Mouse (Mus musculus) embryonic facial prominence, embryonic 10.5 days (tissue): ENCODE data around the gene Axdnd1. TPM values are rescaled to one million over a fixed set of nuclear protein-coding genes. Genes with fewer than 3 reads are reported as not detected.
"Not testable (repeated sequence)": the region's sequence is repeated elsewhere in the genome, so short reads cannot be mapped to it uniquely, and the experiment has no call there.

Experiments
- DNase-seq: peaks from one replicate; pipeline ENCODE4 v3.0.0-alpha.2; 2017; ENCODE audit warnings: low spot score
- H3K27ac ChIP-seq: fragments of 300-500 bp; sonication (generic); replicated peaks from 2 replicates; pipeline ENCODE4 v1.5.1; 2016; ENCODE audit warnings: mild to moderate bottlenecking
- H3K27me3 ChIP-seq: fragments of 300-500 bp; sonication (generic); replicated peaks from 2 replicates; pipeline ENCODE4 v1.6.1; 2016; ENCODE audit warnings: low read depth, mild to moderate bottlenecking; ENCODE audit not compliant: poor library complexity, severe bottlenecking
- H3K36me3 ChIP-seq: fragments of 300-500 bp; sonication (generic); replicated peaks from 2 replicates; pipeline ENCODE4 v1.6.1; 2016; ENCODE audit warnings: mild to moderate bottlenecking, moderate library complexity
- H3K4me1 ChIP-seq: fragments of 300-500 bp; sonication (generic); 2 replicates; pipeline ENCODE4 v1.6.1; 2016
- H3K4me3 ChIP-seq: fragments of 300-500 bp; sonication (generic); 2 replicates; pipeline ENCODE4 v1.5.1; 2016; ENCODE audit warnings: mild to moderate bottlenecking, moderate library complexity
- H3K9me3 ChIP-seq: fragments of 300-500 bp; sonication (generic); 2 replicates; pipeline ENCODE4 v1.6.1; 2016; ENCODE audit warnings: mild to moderate bottlenecking
- WGBS: fragments of 180-500 bp; shearing (Covaris S2); methylation state at CpG from one replicate; pipeline ENCODE4 v1.1.7; 2016; 5-methylcytosine and 5-hydroxymethylcytosine counted together
- polyA plus RNA-seq: library from polyadenylated mRNA; unstranded; fragments of >200 nt; fragmentation: Nextera tagmentation; extraction: Ambion mirVana; gene quantifications from 2 replicates; pipeline ENCODE4 v1.2.1, GENCODE M21; 2016

The Axdnd1 gene
- polyA plus RNA-seq, 1 experiment from 2014 or later = 0.30 TPM

DNA sequence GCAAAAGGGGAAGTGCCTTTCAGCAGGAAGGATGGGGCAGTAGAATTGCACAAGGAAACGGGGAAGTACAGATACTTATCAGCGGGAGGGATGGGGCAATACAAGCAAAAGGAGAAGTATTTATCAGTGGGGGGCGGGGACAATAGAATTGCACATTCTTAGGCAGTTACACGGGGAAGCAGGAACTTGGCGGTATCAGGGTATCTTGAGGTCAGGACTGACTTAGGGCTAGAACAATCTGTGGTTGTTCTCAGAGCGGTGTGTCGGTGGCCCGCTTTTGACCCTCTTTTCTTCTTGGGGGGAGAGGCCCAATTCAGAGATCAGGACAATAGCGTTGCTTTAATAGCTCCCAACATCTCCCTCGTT, 131.8 kb downstream of the Axdnd1 start:
- not testable (repeated sequence) for H3K36me3 ChIP-seq, H3K4me3 ChIP-seq, H3K4me1 ChIP-seq, DNase-seq, H3K27me3 ChIP-seq, H3K9me3 ChIP-seq, H3K27ac ChIP-seq
- WGBS = 69% methylated on average over 10 of the region's 10 CpGs

DNA sequence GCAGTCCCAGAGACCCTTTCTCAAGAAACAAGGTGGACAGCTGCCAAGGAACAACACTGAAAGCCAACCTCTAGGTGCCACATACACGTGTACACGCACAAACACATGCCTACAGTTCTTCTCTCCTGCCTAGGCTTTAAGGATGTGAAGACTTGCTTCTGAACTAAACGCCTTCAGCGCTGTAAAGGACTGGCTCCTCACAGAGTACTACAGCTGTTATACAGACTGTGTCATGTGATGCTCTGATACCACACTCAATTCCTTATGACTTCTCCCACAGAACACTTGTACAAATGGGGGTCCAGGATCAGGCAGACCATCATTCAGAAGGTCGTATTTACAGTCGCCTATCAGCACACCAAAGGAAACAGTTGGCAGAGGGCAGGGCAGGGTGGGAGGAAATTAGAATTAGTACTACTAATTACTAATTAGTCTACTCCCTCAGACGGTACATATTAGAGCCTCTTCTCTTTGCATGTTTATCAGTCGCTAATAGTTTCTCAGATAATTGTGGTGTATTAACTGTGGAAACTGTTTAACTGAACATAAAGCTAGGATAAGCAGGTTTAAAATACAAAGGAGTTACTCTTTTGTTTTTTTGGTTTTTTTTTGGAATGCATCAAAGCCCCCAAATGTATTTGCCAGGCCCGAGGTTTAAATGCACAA, 132.3 kb downstream of the Axdnd1 start:
- Histone ChIP-seq H3K4me1 (no peaks in the 10 kb centered on the region), H3K27ac (no peak overlapping the region), H3K27me3 (no peaks in the 10 kb centered on the region), H3K9me3 (no peaks in the 10 kb centered on the region), H3K4me3 (no peak overlapping the region), H3K36me3 (no peaks in the 10 kb centered on the region)
- no peak for DNase-seq
- 82% methylated on average over 9 of the region's 9 CpGs for WGBS

DNA sequence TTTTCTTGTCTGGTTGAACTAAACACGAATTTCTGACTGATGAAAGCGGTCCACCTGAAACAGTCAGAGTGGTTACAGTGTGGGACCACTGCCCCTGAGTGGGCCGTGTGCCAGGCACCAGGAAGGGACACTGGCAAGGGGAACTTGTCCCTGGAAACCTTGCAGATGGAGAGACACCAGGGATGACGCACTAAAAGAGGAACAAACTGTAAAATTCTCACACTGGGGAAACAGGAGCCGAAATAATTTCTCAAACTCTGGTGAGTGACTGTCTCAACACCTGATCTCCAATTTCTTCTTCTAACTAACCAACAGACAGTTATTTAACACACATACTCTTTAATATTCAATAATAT, 135.4 kb downstream of the Axdnd1 start:
- no peaks in the 10 kb centered on the region for H3K27me3 ChIP-seq
- no peaks in the 10 kb centered on the region for H3K4me1 ChIP-seq
- 86% methylated on average over 5 of the region's 5 CpGs for WGBS
- H3K27ac ChIP-seq = no peak overlapping the region
- no peak overlapping the region for H3K4me3 ChIP-seq
- no peak for DNase-seq
- H3K9me3 ChIP-seq = no peaks in the 10 kb centered on the region
- no peaks in the 10 kb centered on the region for H3K36me3 ChIP-seq

DNA sequence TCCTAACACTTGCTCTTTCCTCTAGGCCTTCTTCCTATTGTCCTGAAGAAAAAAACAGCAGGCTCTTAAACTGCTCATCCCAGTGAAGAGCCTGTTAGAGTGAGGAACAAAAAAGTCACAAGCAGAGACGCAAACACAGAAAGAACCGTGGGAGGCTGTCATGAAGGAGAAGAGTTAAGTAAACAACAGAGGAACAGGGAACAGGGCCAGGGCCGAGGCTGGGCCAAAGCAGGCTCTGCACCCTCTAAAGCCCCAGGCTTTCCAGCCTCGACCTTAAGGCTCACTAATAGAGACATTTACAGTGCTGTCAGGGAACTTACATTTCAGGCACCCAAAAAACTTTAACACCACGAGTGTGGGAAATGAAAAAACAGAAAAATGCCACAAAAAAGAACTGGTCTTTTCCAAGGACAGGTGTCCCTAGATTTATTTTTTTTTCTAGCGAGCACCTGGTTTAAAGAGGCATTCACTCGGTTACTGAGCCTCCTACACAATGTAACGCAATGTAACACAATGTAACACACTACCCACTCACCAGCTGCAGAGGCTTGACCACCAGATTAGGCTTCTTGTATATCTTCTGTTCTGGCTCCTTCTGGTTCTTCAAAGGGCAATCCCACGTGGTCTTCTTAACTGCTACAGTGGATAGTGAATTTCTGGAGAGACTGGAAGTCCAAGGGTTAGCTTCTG, 136.0 kb downstream of the Axdnd1 start:
- H3K27ac ChIP-seq = no peak overlapping the region
- H3K27me3 ChIP-seq = no peaks in the 10 kb centered on the region
- H3K9me3 ChIP-seq = no peaks in the 10 kb centered on the region
- no peak overlapping the region for H3K4me3 ChIP-seq
- WGBS = 47% methylated on average over 9 of the region's 9 CpGs
- no peaks in the 10 kb centered on the region for H3K4me1 ChIP-seq
- DNase-seq = no peak
- H3K36me3 ChIP-seq = no peaks in the 10 kb centered on the region

DNA sequence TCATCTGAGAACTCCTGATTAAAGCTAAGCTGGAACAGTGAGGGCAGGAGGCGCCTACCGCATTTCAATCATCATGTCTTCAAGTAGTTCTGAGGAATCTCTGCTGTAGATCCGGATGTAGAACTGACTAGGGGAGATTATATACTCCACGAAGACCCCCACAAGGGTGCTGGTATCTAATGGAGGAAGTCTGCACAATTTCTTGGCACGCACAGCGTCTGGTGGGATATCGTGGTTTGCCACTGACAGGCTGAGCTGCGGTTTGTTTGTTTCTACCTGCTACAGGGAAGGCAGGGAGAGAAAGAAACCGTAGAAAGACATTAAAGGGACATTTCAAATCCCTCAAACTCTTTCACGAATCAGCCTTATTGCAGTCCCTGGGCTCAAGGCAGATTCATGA, 136.8 kb downstream of the Axdnd1 start:
- H3K4me1 ChIP-seq = no peaks in the 10 kb centered on the region
- no peak overlapping the region for H3K27ac ChIP-seq
- H3K36me3 ChIP-seq = no peaks in the 10 kb centered on the region
- H3K9me3 ChIP-seq = no peaks in the 10 kb centered on the region
- H3K4me3 ChIP-seq = no peak overlapping the region
- 84% methylated on average over 10 of the region's 10 CpGs for WGBS
- DNase-seq = no peak
- H3K27me3 ChIP-seq = no peaks in the 10 kb centered on the region

DNA sequence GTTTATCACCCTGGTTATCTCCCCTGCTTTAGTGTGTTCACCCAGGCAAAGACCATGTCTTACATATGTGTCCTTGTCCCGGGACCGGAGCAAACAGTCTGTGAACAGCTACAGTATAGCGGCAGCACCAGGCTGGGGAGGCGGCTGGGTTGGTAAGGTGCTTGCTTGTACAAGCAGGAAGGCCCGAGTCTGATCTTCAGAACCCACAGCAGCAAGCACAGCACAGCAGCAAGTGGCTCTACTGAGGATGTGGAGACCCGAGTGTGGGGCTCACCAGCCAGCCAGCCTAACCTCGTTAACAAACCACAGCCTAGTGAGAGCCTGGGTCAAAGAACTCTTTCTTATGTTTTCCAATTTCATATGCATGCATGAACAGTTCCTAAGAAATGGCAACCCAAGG, 140.8 kb downstream of the Axdnd1 start:
- Histone ChIP-seq H3K36me3 (no peaks in the 10 kb centered on the region), H3K27ac (no peak overlapping the region), H3K4me1 (no peaks in the 10 kb centered on the region), H3K27me3 (no peaks in the 10 kb centered on the region), H3K4me3 (no peak overlapping the region), H3K9me3 (no peaks in the 10 kb centered on the region)
- WGBS = 85% methylated on average over 7 of the region's 7 CpGs
- no peak for DNase-seq

DNA sequence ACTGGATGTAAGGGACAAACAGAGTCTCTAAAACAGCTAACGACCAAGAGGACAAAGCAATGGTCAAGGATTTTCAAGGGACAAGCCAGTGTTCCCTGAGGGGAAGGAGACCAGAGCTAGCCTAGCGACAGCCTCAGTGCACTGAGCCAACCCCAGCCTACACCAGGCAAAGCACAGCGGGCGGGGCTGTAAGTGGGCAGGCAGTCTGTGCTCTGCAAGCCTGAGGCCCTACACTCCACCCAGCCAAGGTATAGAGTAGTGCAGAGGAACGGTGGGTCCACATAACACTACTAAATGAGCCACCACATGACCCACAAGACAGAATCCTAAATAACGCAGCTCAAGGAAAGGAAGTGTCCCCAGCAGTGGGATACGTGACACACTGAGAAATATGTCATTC, 147.3 kb downstream of the Axdnd1 start:
- WGBS = 59% methylated on average over 7 of the region's 7 CpGs
- Histone ChIP-seq H3K9me3 (no peaks in the 10 kb centered on the region), H3K27me3 (no peaks in the 10 kb centered on the region), H3K4me1 (no peaks in the 10 kb centered on the region; the same call in 1 of the 2 replicates), H3K36me3 (no peaks in the 10 kb centered on the region), H3K27ac (no peak overlapping the region), H3K4me3 (no peak overlapping the region)
- DNase-seq = no peak

Other genes with a start within 250 kb of the Axdnd1 start
- 1.6 and 2.5 TPM in 2 replicates for gene Fam163a, start 216.1 kb downstream of the Axdnd1 start, polyA plus RNA-seq
- gene Tdrd5, start 117.5 kb downstream of the Axdnd1 start, polyA plus RNA-seq = 0.07 and 0.24 TPM in 2 replicates
- gene Nphs2, start 110.4 kb downstream of the Axdnd1 start, polyA plus RNA-seq = not detected in 2 replicates
- gene Gm2000, start 55.1 kb downstream of the Axdnd1 start, polyA plus RNA-seq = 884 and 933 TPM in 2 replicates
- gene Soat1, start 53.2 kb upstream of the Axdnd1 start, polyA plus RNA-seq = 27.2 and 29.2 TPM in 2 replicates
- 0.40 and 0.47 TPM in 2 replicates for gene Gm10031, start 102.9 kb upstream of the Axdnd1 start, polyA plus RNA-seq
- gene Abl2, start 137.6 kb upstream of the Axdnd1 start, polyA plus RNA-seq = 5.8 and 6.0 TPM in 2 replicates